Mouse (Mus musculus) hindbrain, embryonic 16.5 days (tissue): Measurements from ENCODE around the gene Tagln. TPM values are rescaled to one million over a fixed set of nuclear protein-coding genes. Genes with fewer than 3 reads are reported as not detected.
A peak's percentile ranks its signal among the peaks of the same experiment; 100 is the strongest.

Experiments
- ATAC-seq: fragments of 200-750 bp; cut with Nextera tagmentation; 2 replicates; pipeline ENCODE4 v1.8.0; 2017; ENCODE audit warnings: moderate TSS enrichment, moderate library complexity
- H3K27ac ChIP-seq: fragments of 300-500 bp; sonication (generic); 2 replicates; pipeline ENCODE4 v1.5.1; 2014; ENCODE audit warnings: low read depth, mild to moderate bottlenecking, control low read depth, low read length, moderate library complexity
- H3K27me3 ChIP-seq: fragments of 300-500 bp; sonication (generic); replicated peaks from 2 replicates; pipeline ENCODE4 v1.6.1; 2014; ENCODE audit warnings: low read length; ENCODE audit not compliant: control insufficient read depth, insufficient read depth
- H3K36me3 ChIP-seq: fragments of 300-500 bp; sonication (generic); 2 replicates; pipeline ENCODE4 v1.6.1; 2014; ENCODE audit warnings: mild to moderate bottlenecking, low read length, moderate library complexity, mixed read lengths; ENCODE audit not compliant: control insufficient read depth, insufficient read depth
- H3K4me1 ChIP-seq: fragments of 300-500 bp; sonication (generic); 2 replicates; pipeline ENCODE4 v1.6.1; 2014; ENCODE audit warnings: low read depth, low read length; ENCODE audit not compliant: control insufficient read depth, insufficient read depth
- H3K4me2 ChIP-seq: fragments of 300-500 bp; sonication (generic); 2 replicates; pipeline ENCODE4 v1.6.1; 2014; ENCODE audit warnings: mild to moderate bottlenecking, low read length, control low read depth, moderate library complexity
- H3K4me3 ChIP-seq: fragments of 300-500 bp; sonication (generic); 2 replicates; pipeline ENCODE4 v1.5.1; 2014; ENCODE audit warnings: mild to moderate bottlenecking, low read length, control low read depth, moderate library complexity
- H3K9ac ChIP-seq: fragments of 300-500 bp; sonication (generic); 2 replicates; pipeline ENCODE4 v1.6.1; 2014; ENCODE audit warnings: low read depth, mild to moderate bottlenecking, control low read depth, low read length, moderate library complexity
- H3K9me3 ChIP-seq: fragments of 300-500 bp; sonication (generic); 2 replicates; pipeline ENCODE4 v1.6.1; 2014; ENCODE audit warnings: mild to moderate bottlenecking, low read length, moderate library complexity; ENCODE audit not compliant: control insufficient read depth
- WGBS: fragments of 180-500 bp; shearing (Covaris S2); extraction: QIAGEN DNeasy Blood & Tissue Kit; methylation state at CpG from one replicate; pipeline ENCODE4 v1.1.7; 2014; 5-methylcytosine and 5-hydroxymethylcytosine counted together
- polyA plus RNA-seq: library from polyadenylated mRNA; unstranded; fragments of >200 nt; fragmentation: Nextera tagmentation; extraction: Ambion mirVana; gene quantifications from 2 replicates; pipeline ENCODE4 v1.2.1, GENCODE M21; 2015

The Tagln gene
- polyA plus RNA-seq, 1 experiment from 2014 or later, result 8.5 TPM

- peaks cover 26% of the 10 kb centered on the region for H3K36me3 ChIP-seq
- WGBS, result 91% methylated on average over 4 of the region's 4 CpGs
- peaks cover 22% of the 10 kb centered on the region for H3K4me1 ChIP-seq
- ATAC-seq, result no peak
- H3K9me3 ChIP-seq, result no peaks in the 10 kb centered on the region
- no peaks in the 10 kb centered on the region for H3K27me3 ChIP-seq
- H3K4me3 ChIP-seq, result no peak overlapping the region
- H3K9ac ChIP-seq, result no peak overlapping the region
- no peak overlapping the region for H3K4me2 ChIP-seq
- no peak overlapping the region for H3K27ac ChIP-seq
Measured at GRCm38 (mm10) chr9:45952057-45952456, 16.2 kb upstream of the Tagln start.

GRCm38 (mm10) chr9:45946872-45947183 is 11.0 kb upstream of the Tagln start:
- Histone ChIP-seq H3K27me3 (no peaks in the 10 kb centered on the region), H3K9ac (no peak overlapping the region), H3K4me1 (no peaks in the 10 kb centered on the region), H3K9me3 (no peaks in the 10 kb centered on the region), H3K27ac (no peak overlapping the region), H3K4me2 (no peak overlapping the region), H3K36me3 (peaks cover 56% of the 10 kb centered on the region), H3K4me3 (no peak overlapping the region)
- no peak for ATAC-seq
- WGBS, result 87% methylated on average over 10 of the region's 10 CpGs

- no peaks in the 10 kb centered on the region for H3K9me3 ChIP-seq
- H3K27ac ChIP-seq, result no peak overlapping the region
- no peak for ATAC-seq
- peaks cover 54% of the 10 kb centered on the region for H3K36me3 ChIP-seq
- WGBS, result 88% methylated on average over 16 of the region's 16 CpGs
- H3K4me3 ChIP-seq, result no peak overlapping the region
- no peak overlapping the region for H3K4me2 ChIP-seq
- H3K9ac ChIP-seq, result no peak overlapping the region
- no peaks in the 10 kb centered on the region for H3K27me3 ChIP-seq
- H3K4me1 ChIP-seq, result no peaks in the 10 kb centered on the region
Measured at GRCm38 (mm10) chr9:45946182-45946871, 10.5 kb upstream of the Tagln start.

GRCm38 (mm10) chr9:45945721-45946120 is 9.9 kb upstream of the Tagln start:
- H3K4me1 ChIP-seq, result no peaks in the 10 kb centered on the region
- H3K4me3 ChIP-seq, result no peak overlapping the region
- H3K36me3 ChIP-seq, result peaks cover 58% of the 10 kb centered on the region
- H3K27me3 ChIP-seq, result no peaks in the 10 kb centered on the region
- H3K9ac ChIP-seq, result no peak overlapping the region
- WGBS, result 82% methylated on average over 13 of the region's 13 CpGs
- no peak overlapping the region for H3K4me2 ChIP-seq
- no peak for ATAC-seq
- no peaks in the 10 kb centered on the region for H3K9me3 ChIP-seq
- no peak overlapping the region for H3K27ac ChIP-seq

GRCm38 (mm10) chr9:45944506-45945400 is 8.9 kb upstream of the Tagln start:
- Histone ChIP-seq H3K27me3 (no peaks in the 10 kb centered on the region), H3K9ac (no peak overlapping the region), H3K4me3 (no peak overlapping the region), H3K4me2 (no peak overlapping the region), H3K4me1 (no peaks in the 10 kb centered on the region), H3K9me3 (no peaks in the 10 kb centered on the region), H3K36me3 (peaks cover 50% of the 10 kb centered on the region), H3K27ac (no peak overlapping the region)
- WGBS, result 84% methylated on average over 13 of the region's 13 CpGs
- ATAC-seq, result no peak

- Histone ChIP-seq H3K4me3 (no peak overlapping the region), H3K27me3 (no peaks in the 10 kb centered on the region), H3K9me3 (no peaks in the 10 kb centered on the region), H3K36me3 (peaks cover 46% of the 10 kb centered on the region), H3K4me2 (no peak overlapping the region), H3K9ac (no peak overlapping the region), H3K27ac (no peak overlapping the region), H3K4me1 (no peaks in the 10 kb centered on the region)
- WGBS, result 93% methylated on average over 8 of the region's 8 CpGs
- ATAC-seq, result peak; percentile 27; the same call in 1 of the 2 replicates
Measured at GRCm38 (mm10) chr9:45943628-45944505, 8.0 kb upstream of the Tagln start.

GRCm38 (mm10) chr9:45942916-45943315 is 7.1 kb upstream of the Tagln start:
- Histone ChIP-seq H3K27me3 (no peaks in the 10 kb centered on the region), H3K4me3 (no peak overlapping the region), H3K27ac (no peak overlapping the region), H3K4me2 (no peak overlapping the region), H3K36me3 (peaks cover 52% of the 10 kb centered on the region), H3K9ac (no peak overlapping the region), H3K4me1 (no peaks in the 10 kb centered on the region), H3K9me3 (no peaks in the 10 kb centered on the region)
- 88% methylated on average over 8 of the region's 8 CpGs for WGBS
- ATAC-seq, result no peak

- ATAC-seq, result no peak
- WGBS, result 93% methylated on average over 16 of the region's 16 CpGs
- Histone ChIP-seq H3K36me3 (peaks cover 48% of the 10 kb centered on the region), H3K4me1 (no peaks in the 10 kb centered on the region), H3K27ac (no peak overlapping the region), H3K9ac (no peak overlapping the region), H3K4me3 (no peak overlapping the region), H3K4me2 (no peak overlapping the region), H3K27me3 (no peaks in the 10 kb centered on the region), H3K9me3 (no peaks in the 10 kb centered on the region)
Measured at GRCm38 (mm10) chr9:45942464-45942863, 6.6 kb upstream of the Tagln start.
